Mouse (Mus musculus): ENCODE results near the gene Tmem59.

Gene Tmem59

DNA sequence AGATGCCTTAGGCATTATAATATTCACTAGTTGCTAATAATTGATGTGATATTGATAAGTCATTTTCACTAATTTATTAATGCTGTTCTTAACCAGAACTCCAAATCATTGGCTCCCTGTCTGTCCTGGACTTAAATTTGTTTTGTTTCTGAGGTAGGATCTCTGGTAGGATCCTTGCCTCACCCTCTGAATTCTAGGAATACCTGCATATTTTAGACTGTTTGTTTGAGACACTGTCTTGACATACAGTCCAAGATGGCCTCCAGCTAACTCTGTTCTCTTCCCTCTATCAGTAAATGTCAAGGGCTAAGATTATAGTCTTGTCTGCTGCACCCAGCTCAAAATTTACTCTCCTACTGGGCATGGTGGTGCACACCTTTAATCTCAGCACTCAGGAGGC is 2.5 kb downstream of the Tmem59 start:
- DNase-seq, result no peak

DNA sequence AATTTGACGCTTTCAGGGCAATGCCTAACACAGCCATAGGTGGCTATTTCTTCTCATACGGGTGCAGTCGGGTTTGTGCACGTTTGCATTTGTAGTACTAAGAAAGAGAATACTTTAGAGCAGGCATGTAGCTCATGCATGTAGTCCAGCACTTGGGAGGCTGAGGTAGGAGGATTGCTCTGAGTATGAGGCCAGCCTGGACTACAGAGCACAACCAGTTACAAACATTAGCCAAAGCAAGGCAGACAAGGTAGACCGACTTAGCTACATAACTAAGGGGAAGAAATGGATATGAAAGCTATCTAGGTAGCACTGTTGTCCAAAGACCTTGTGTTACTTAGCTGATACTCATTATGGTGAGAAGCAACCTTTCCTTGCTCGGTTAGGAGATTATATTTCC is 3.7 kb downstream of the Tmem59 start:
- no peak for DNase-seq

GRCm38 (mm10) chr4:107182796-107183195 is 4.6 kb downstream of the Tmem59 start:
- DNase-seq, result no peak

GRCm38 (mm10) chr4:107183203-107183602 is 5.0 kb downstream of the Tmem59 start:
- DNase-seq, result no peak

- DNase-seq, result no peak
Measured at GRCm38 (mm10) chr4:107185703-107186102, 7.5 kb downstream of the Tmem59 start.

DNA sequence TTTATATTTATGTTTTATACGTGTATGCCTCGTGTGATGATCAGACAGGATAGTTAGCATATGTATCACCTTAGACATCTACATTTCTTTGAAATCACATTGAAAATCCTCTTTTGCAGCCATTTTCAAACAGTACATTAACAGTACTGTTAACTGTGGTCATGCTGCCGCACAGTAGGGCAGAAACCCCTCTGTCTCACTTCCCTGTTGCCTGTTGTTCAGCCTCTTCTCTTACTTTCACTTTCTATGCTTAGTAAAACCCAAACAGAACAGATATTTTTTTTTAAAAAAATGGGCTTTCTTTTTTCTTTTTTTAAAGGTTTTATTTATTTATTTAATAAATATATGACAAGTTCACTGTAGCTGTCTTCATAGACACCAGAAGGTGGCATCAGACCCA is 15.6 kb downstream of the Tmem59 start:
- no peak for DNase-seq

DNA sequence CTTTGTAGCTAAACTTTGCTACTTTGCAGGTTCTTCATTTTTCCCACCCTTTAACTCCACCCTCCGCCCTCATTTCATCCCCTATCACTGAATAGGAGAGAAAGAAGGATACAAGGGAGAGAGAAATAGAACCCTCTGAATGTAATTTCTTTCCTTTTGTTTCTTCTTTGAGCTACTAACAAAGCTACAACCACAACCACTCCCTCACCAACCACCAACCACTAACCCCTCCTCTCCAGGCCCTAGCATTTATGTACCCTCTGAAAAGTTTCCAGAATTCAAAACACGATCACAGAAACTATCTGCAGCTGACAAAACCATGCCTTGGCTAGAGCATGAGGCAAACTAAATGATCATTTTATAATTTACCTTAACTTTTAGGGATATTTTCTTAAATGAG is 18.3 kb downstream of the Tmem59 start:
- no peak for DNase-seq

DNA sequence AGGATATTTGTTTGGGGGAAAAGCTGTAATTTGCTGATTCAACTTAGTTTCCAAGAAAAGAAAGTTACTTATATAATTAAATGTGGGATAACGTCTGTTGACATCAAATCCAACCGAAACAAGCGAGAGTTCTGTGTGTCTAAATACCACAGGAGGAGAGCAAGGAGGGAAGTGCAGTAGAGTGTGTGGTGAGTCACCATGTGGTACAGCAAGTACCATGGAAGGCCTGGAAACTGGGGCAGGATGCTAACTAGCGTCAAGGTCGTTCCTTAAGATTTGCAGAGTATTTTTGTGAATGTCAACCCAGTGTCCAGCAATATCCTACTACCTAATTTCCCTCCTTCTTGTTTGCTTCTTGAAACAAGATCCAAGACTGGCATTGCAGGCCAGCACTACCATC is 19.9 kb downstream of the Tmem59 start:
- no peak for DNase-seq

- no peak for DNase-seq
Measured at GRCm38 (mm10) chr4:107201779-107202178, 23.6 kb downstream of the Tmem59 start.

DNA sequence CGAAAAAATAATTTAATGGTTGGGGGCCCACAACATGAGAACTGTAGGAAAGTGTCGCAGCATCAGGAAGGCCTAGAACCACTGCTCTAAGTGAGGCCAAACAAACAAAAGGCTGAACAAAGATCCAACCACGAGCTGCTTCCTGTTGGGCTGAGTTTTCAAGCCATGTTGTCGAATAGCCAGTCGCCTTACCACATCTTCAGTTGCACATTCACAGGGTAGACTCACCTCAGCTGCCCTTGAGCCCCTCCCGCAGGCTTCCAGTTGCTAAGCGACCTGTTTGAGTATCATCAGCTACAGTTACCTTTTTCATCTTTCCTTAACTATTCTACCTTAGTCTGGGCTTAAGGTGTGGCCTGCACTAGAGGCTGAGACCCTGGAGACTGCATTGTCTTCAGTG is 24.8 kb downstream of the Tmem59 start:
- no peak for DNase-seq

- DNase-seq, result no peak
Measured at GRCm38 (mm10) chr4:107207016-107207415, 28.8 kb downstream of the Tmem59 start.

- no peak for DNase-seq
Measured at GRCm38 (mm10) chr4:107208880-107209279, 30.7 kb downstream of the Tmem59 start, which contains the start of gene Ldlrad1. TSS of gene Ldlrad1 (plus strand) at chr4:107209180.

DNA sequence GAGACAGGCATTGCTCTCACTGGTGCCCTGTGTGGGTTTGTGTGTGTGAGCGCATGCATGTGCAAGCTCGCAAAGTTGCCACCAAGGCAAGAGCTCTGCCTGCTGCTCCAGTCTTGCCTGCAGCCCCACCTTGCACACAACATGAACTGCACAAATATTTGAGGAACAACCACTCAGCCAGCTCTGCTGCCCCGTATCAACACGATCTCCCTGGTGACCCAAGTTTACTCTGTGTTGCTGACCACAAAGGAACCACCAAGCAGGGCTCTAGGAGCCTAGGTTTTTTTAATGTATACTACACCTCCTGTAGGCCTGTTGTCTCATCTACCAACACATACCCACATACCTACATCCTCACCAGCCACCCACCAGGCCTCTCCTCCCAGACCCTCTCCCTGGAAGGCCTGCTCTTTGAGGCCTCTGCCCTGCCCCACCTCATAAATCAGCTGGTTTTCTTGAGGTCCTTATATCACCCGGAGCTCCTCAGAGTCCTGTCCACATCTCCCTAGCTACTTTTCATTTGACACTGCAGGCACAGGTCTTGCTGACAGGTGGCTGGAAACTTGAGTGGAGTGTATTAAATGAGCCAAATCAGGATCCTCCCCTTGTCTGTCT is 32.4 kb downstream of the Tmem59 start:
- DNase-seq, result no peak

- DNase-seq, result peak; percentile 46
Measured at GRCm38 (mm10) chr4:107211465-107211864, 33.3 kb downstream of the Tmem59 start.

DNA sequence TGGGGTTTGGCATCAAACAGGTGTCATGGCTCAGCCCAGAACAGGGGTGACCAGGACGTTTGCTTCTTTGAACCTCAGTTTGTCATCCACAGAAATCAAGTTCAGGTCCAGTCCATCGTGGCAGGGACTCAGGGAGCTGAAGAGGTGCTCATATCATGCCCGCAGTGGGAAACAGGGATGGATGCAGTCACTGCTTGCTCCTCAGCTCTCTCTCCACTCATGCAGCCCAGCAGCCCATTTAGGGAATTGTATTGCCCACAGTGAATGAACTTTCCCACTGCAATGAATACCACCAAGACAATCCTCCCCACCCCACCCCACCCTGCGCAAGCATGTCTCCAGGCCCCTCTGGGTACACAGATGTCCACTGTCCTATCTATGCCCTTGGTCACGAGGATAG is 33.7 kb downstream of the Tmem59 start:
- no peak for DNase-seq

GRCm38 (mm10) chr4:107213279-107214011 is 35.2 kb downstream of the Tmem59 start:
- DNase-seq, result no peak

- no peak for DNase-seq
Measured at GRCm38 (mm10) chr4:107217574-107217973, 39.4 kb downstream of the Tmem59 start.

- DNase-seq, result no peak
Measured at GRCm38 (mm10) chr4:107221524-107221923, 43.3 kb downstream of the Tmem59 start.

DNA sequence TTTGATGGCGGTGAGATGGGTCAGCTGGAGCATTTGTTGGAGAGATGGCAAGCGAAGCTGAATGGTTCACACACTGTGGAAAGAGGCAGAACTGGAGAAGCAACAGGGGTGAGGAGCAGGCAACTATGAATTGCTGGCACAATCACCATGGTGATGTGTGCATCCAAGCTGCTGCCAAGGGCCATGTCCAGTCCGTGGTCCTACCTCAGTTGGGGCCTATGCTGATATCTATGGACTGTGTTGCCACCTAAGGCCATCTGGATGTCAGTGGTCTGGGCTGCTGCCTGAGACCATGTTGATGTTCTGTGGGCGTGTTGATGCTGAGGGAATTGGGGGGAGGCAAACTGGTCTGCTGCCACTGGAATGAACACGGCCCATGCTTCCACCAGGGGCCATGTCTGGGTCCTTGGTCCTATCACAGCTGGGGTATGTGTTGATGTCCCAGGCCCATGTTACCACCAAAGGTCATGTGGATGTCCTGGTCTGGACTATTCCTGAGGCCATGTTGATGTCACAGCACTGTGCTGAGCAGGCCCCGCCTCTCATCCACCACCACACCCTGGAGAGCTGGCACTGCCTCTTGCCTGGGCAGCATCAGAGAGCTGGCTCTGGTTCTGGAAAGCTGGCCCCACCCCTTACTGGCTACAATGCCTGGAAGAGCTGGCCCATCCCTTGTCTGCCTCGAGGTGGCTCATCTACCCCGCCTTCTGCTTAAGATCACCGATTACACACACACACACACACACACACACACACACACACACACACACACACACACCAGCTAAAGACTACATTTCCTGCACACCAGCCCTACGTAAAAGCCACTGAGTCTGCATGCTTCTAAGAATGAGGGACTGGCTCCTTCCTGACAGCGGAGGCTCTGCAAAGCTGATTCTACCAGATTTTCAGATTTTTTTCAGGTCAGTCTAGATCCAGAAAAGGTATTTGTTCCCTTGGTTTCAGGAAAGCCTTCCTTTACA is 45.3 kb downstream of the Tmem59 start:
- DNase-seq, result no peak

DNA sequence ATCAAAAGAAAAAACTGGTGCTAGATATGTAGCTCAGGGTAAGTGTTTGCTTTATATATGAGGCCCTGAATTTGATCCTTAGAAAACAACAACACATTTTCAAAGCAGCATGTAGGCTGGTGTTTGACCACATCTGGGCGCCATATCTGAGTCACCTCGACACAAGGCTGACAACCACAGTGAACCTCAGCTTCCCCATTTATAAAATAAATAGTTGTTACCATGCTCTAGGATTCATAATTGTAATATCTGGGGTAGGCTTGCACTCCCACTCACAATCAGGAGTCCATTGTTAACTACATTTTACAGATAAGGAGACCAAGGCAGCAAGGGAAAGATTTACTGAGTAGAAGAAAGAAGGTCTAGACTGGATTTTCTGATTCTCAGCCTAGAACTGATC is 48.1 kb downstream of the Tmem59 start:
- DNase-seq, result no peak

- DNase-seq, result no peak
Measured at GRCm38 (mm10) chr4:107232219-107232618, 54.0 kb downstream of the Tmem59 start.

- DNase-seq, result no peak
Measured at GRCm38 (mm10) chr4:107238253-107238652, 60.1 kb downstream of the Tmem59 start.

GRCm38 (mm10) chr4:107240196-107240595 is 62.0 kb downstream of the Tmem59 start:
- no peak for DNase-seq
